Mouse (Mus musculus): Measurements from ENCODE around the gene Ttc28. TPM values are rescaled to one million over a fixed set of nuclear protein-coding genes. Genes with fewer than 3 reads are reported as not detected.

Ttc28 gene
- total RNA-seq, 4 experiments from 2014 or later, result 11.0 to 17.2 (median 12.3) TPM

DNA sequence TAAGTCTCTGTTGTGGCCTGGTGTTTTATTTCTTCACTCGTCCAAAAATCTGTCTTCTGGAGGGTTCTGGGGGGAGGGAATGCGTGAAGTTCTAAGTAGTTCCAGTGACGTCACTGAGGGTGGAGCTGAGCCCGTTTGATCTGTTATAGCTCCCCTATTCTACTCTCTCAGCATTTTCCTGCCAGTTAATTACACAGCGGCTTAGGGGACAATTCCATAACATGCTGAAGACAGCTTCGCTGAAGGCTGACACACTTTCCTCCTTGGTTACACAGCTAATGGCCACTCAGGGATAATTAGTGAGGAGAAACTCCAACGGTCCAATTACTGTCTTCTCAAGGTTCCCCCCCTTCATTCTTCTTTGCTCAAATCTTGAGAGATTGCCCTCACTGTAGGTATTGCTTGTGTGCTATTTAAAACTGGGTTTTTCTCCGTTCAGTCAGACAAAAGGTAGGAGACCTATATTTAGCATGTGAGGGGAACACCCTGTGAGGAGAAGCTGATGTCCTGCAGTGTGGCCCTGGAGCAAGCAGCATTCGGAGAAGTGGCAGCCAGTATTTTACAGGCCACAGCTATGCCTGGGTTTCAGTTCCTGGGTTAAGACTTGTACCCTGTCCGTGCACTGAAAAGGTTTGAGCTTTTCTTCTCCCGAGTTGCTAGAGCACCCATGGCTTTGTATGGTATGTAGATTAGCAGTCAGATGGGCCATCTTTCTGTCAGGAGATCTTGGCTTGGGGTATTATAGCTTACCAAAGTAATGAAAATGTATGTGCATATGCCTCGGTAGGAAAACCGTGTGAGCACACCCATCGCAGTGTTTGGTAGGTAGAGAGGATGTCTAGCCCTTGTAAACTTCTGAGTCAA lies 126.9 kb downstream of the Ttc28 start:
- peak; percentile 38 for DNase-seq (ENCODE audit: low spot score)

DNA sequence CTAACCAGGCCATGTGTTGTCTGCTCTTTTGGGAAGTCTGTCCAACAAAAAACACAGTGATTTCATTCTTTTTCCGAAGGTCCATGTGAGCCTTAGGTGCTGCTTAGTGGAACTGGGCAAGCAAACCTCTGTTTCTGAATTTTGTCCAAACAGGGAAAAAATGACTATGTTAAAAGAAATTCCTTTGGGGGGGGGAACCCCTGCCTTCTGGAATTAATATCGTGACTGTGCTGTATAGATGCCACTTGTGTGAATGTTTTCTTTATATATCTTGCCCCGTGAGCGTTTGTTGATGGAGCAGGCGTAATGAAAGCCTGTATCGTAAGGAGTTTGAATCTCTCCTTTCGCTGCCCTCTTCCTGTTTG lies 127.5 kb downstream of the Ttc28 start:
- no peak for DNase-seq (ENCODE audit: low spot score)

- no peak for DNase-seq (ENCODE audit: low spot score)
Measured at GRCm38 (mm10) chr5:111007900-111008299, 128.3 kb downstream of the Ttc28 start.

DNA sequence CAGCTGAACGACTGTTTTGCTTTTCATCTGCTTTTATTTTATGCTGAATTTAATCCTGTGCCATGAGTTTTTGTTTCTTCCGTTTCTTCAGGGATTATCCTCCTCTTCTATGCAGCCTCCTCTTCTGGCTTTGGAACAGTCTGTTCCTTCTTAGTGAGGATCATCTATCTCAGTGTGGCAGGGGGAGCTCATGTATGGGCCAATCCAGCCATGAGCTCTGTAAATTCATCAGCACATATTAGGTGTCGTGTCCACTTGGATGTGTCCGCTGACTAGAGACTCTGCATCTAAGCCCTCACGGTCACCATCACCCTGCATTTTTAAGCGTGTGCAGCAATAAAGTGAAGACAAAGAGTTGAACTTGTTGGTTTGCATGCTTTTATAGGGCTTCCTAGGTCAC lies 128.8 kb downstream of the Ttc28 start:
- DNase-seq (ENCODE audit: low spot score), result no peak

DNA sequence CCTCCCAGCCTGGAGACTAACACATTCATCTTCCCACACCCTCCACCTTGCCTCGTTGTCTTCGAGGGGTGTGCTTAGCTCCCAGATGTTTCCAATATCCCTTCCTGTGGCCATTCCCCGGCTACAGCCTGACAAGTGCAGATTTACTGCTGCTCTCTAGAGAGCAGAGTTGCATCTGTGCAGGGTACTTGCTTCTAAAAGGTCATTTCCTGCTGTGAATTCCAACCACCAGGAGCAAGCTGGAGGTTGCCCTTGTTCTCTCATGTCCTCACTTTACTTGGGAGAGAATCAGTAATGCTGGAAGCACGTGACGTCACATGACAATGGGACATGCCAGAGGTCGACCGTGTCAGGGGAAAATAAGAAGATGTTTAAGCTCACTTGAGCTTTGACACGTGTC lies 131.7 kb downstream of the Ttc28 start:
- no peak for DNase-seq (ENCODE audit: low spot score)

- DNase-seq (ENCODE audit: low spot score), result no peak
Measured at GRCm38 (mm10) chr5:111012064-111012463, 132.5 kb downstream of the Ttc28 start.

DNA sequence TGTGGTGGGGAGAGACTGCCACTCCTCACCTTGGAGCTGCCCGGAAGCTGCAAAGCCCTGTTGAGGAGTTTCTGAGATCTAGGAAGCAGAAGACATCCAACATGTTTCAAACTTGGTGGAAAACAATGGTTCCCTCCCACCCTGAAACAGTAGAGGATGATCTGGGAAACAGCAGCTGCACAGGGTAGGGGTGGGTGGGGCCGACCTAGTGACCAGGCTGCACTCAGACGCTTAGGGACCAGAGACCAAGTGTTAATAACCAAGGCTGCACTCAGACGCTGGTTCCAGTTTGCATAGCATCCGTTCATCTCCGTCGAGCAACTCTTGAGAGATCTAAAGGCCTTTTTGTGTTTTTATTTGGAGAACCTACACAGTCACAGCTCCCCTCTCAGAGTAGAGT lies 133.0 kb downstream of the Ttc28 start:
- no peak for DNase-seq (ENCODE audit: low spot score)

- no peak for DNase-seq (ENCODE audit: low spot score)
Measured at GRCm38 (mm10) chr5:111014960-111015359, 135.4 kb downstream of the Ttc28 start.

GRCm38 (mm10) chr5:111017319-111017718 lies 137.7 kb downstream of the Ttc28 start:
- DNase-seq (ENCODE audit: low spot score), result no peak

GRCm38 (mm10) chr5:111022339-111022738 lies 142.7 kb downstream of the Ttc28 start:
- no peak for DNase-seq (ENCODE audit: low spot score)

DNA sequence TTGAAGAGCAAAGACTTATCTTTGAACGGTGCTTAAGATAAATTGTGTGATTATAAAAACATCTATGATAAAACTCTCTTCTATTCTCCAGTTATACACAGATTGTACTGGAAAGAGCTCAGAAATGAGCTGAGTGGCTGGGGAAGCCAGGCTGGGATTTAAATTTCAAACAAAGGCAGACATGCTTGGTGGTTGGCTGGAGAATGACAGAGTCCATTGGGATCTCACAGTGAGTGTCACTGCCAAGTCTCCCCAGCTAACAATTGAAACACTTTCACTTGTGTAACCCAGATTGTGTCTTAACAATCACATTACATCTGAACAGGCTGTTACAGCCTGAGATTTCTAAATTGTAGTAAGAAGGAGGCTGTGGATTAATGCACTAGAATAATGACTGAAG lies 143.3 kb downstream of the Ttc28 start:
- DNase-seq (ENCODE audit: low spot score), result no peak

- DNase-seq (ENCODE audit: low spot score), result no peak
Measured at GRCm38 (mm10) chr5:111024621-111025020, 145.0 kb downstream of the Ttc28 start.

DNA sequence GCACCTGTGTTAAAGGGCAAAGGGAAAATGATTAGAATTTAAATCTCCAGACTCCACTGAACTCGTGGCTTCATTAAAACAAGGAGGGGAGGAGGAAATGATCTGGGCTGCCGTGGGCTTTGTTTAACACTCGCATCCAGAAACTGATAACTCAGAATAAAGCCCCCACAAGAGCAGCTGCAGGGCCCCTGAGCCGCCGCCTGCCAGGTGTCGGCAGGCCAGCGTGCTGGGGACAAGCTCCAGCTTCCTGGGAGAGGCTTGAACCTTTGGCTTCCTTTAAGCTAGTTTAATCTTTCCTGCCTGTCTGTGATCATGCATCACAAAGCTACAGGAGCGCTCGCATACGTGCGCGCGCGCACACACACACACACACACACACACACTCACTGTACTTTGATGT lies 145.9 kb downstream of the Ttc28 start:
- DNase-seq (ENCODE audit: low spot score), result no peak

DNA sequence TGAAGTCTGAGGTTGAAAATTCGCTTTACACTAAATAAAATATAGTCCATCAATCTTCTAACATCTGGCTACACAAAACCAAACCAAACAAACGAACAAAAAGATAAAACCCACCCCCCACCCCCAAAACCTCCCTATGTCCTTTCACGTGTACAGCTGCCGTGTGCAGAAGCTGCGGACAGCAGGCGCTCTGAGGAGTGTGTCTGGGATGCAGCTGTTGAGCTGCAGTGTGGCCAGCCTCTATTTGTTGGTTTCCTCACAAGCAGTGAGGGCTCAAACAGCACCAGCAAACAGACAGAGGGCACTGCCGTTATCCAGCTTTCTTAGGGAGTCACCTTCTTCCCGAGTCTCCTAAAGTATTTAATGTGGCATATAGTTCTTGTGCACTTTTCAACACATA lies 146.6 kb downstream of the Ttc28 start:
- DNase-seq (ENCODE audit: low spot score), result no peak

- no peak for DNase-seq (ENCODE audit: low spot score)
Measured at GRCm38 (mm10) chr5:111028340-111028739, 148.7 kb downstream of the Ttc28 start.

DNA sequence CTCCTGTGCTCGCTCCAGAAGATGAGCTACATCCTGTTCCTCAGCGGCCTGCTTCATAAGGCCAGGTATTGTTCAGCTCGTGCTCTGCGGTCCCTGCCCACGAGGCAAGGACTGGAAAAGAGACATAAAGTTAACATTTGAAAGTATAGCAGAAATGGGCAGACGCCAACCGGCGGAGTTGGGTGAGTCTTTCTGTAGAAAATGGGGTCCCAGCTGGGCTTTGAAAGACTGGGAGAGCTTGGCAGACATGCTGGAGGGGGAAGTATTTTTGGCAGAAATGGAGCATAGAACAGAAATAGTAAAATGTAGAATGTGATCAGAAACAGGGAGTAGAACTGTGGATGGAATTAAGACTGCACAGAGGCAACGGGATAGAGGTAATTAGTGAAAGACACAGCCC lies 149.3 kb downstream of the Ttc28 start:
- DNase-seq (ENCODE audit: low spot score), result no peak

DNA sequence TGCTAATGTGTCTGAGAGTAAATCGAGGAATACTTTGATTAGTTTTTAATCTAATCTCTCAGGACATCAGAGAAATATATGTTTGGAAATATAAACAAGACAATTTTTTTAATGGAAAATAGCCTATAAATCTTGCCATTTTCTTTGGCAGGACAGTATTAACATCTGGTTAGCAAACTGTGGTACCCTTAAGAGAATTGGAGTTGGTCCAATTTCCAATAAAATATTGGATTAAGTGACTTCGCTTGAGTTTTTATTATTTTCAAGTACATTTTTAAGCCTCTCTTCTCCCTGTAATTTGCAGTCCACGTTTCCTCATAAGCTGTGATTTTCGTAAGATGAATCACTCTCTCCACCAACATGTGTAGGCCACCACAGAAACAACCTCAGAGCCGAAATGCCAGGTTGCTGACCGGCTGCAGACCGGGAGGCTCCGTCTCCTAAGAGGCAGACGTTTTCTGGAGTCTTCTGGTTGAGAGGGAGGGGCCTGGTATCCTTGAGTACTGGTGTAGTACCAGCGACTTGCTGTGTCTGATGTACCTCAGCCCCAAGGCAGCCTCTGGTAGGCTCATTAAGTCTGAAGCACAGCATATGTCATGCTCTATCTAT lies 153.2 kb downstream of the Ttc28 start:
- DNase-seq (ENCODE audit: low spot score), result no peak

- no peak for DNase-seq (ENCODE audit: low spot score)
Measured at GRCm38 (mm10) chr5:111033489-111033888, 153.9 kb downstream of the Ttc28 start.

- no peak for DNase-seq (ENCODE audit: low spot score)
Measured at GRCm38 (mm10) chr5:111037123-111037748, 157.6 kb downstream of the Ttc28 start.

DNA sequence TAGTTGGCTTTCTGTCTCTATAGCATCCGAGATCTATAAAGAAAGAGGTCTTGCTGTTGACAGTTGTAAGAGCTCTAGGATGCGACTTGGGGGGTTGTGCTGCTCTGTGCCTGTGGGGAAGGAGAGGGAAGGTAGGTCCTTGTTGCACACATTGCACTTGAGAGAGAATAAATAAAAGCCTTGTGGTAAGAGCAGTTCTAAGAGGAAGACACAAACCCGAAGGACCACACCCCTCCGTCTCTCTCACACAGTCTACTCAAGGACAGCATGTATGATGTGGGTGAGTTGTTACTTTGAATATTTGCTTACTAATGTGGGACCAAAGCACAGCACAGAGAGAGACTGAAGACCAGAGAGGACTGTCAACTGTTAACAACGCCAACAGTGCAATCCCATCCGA lies 160.2 kb downstream of the Ttc28 start:
- DNase-seq (ENCODE audit: low spot score), result no peak

DNA sequence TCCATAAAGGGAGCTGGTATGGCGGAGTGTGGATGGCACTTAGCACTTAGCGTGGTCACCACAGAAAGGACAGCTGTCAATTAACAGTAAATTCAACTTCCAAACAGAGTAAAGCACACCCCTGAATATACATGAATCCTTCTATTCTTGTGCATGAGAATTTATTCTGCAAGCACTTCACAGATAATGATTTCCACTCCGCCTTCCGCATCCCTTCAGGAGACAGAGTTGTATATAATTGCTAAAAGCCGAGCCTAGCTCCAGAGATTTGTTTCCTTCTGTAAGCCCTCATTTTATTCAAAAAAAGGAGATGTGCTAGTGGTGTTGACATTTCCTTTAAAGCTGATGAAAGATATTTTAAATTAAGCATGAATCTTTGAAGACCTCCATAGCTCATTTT lies 162.3 kb downstream of the Ttc28 start:
- no peak for DNase-seq (ENCODE audit: low spot score)

DNA sequence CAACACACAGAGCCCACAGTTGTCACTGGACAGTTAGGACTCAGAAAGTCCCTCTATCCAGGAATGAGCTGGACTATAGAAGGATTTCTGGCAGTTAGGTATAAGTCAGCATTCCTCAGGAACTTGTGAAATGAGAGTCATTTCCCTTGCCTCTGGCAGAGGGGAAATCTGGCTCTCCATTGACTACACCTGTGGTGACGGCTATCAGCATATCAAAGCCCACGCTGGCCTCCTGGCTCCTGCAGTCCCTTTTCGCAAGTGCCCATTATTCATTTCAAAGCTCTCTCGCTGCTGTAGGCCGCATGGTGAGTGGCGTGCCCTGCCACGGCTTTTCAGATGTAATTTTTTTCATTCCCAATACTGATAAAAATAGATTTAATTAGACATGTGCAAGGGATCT lies 164.6 kb downstream of the Ttc28 start:
- DNase-seq (ENCODE audit: low spot score), result no peak

DNA sequence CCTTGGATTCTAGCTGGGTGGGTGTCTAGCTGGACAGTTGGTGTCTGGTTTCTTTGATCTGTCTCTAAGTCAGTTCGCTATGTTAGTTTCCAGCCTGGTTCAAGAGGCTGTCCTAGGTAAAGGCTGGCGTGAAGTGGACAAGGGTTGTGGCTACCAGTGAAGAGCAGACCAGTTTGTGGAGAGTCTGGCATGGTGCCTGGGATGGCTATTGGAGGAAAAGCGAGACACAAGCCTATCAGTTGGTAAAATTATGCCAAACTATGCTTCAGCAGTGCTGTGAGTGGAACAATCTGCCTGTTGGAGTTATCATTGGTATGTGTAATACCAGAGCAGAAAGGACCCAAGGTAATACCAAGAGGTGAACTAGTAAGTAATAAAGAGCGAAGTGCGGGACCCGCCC lies 166.8 kb downstream of the Ttc28 start:
- DNase-seq (ENCODE audit: low spot score), result no peak

Data from heart, adult 8-10 months (tissue).